Mouse (Mus musculus) Patski (cell line): ENCODE data around the gene Gm13089. TPM values are rescaled to one million over a fixed set of nuclear protein-coding genes. Genes with fewer than 3 reads are reported as not detected.
"Not testable (repeated sequence)": the region's sequence is repeated elsewhere in the genome, so short reads cannot be mapped to it uniquely, and the experiment has no call there.

Experiments
- ATAC-seq: fragments of 100-300 bp; one replicate; pipeline ENCODE4 v1.8.0; 2021
- CTCF ChIA-PET: fragments of 350-600 bp; sonication (Branson Sonifier 250); formaldehyde crosslinking; loops from one replicate; lab custom pipeline; 2022; ENCODE audit warnings: inconsistent platforms; lab: Charles Lee
- POLR2A ChIA-PET: fragments of 350-600 bp; sonication (Branson Sonifier 250); formaldehyde crosslinking; loops from one replicate; lab custom pipeline; 2022; ENCODE audit warnings: antibody characterized with exemption, inconsistent platforms; lab: Charles Lee
- DNase-seq: peaks from one replicate; pipeline ENCODE4 v3.0.0-alpha.2; 2011; ENCODE audit warnings: low read depth, low spot score
- H3K27me3 ChIP-seq: fragments of 371-371 bp; one replicate; pipeline ENCODE4 v1.5.1; 2021
- CTCF ChIP-seq: fragments of 100-300 bp; IDR thresholded peaks from one replicate; pipeline ENCODE4 v1.5.1; 2021
- in situ Hi-C: fragments of 300-500 bp; cut with MboI; formaldehyde crosslinking; loops from 3 replicates; pipeline ENCODE4 v1.11.1; 2018; ENCODE audit warnings: low pct_unique_long_range_greater_than_20kb, mixed read lengths
- polyA plus RNA-seq: library from polyadenylated mRNA; unstranded; gene quantifications from one replicate; pipeline ENCODE4 v1.2.3, GENCODE M21; 2021

The Gm13089 gene
- polyA plus RNA-seq: not detected

- no peaks in the 10 kb centered on the region for H3K27me3 ChIP-seq
- ChIA-PET POLR2A (no interaction called here), CTCF (no interaction called here)
- DNase-seq: no peak
- TF ChIP-seq CTCF: no peak
- in situ Hi-C loops: no loop called here
- no peak for ATAC-seq
Measured at GRCm38 (mm10) chr4:143702611-143703010, at the start of gene Gm13089. TSS of gene Gm13089 (minus strand) at chr4:143702711.

GRCm38 (mm10) chr4:143719155-143719554, 16.6 kb upstream of the Gm13089 start, which contains the start of gene Gm13078:
TSS of gene Gm13078 (plus strand) at chr4:143719455.
- DNase-seq (no peak), ATAC-seq (no peak)
- no peaks in the 10 kb centered on the region for H3K27me3 ChIP-seq
- no peak for TF ChIP-seq CTCF
- ChIA-PET POLR2A (no interaction called here), CTCF (no interaction called here)
- in situ Hi-C loops: loop anchor here (5.0 kb wide), 1 partner anchor 183 kb away; the partner anchor contains the start of gene Pramef6

- ATAC-seq, H3K27me3 ChIP-seq, POLR2A ChIA-PET, DNase-seq, CTCF ChIA-PET: not testable (repeated sequence)
- in situ Hi-C loops: loop anchor here (10.0 kb wide), 1 partner anchor 198 kb away; no protein-coding TSS in a partner anchor
Measured at GRCm38 (mm10) chr4:143657146-143657545, 45.4 kb downstream of the Gm13089 start, which contains the start of gene Gm13088. TSS of gene Gm13088 (minus strand) at chr4:143657246.

Other genes with a start within 250 kb of the Gm13089 start
- not detected for gene Gm13043, start 191.4 kb downstream of the Gm13089 start, polyA plus RNA-seq
- not detected for gene Gm13040, start 166.8 kb downstream of the Gm13089 start, polyA plus RNA-seq
- not detected for gene BC080695, start 151.0 kb downstream of the Gm13089 start, polyA plus RNA-seq
- not detected for gene Gm13057, start 151.0 kb downstream of the Gm13089 start, polyA plus RNA-seq
- gene Gm13083, start 87.7 kb downstream of the Gm13089 start, polyA plus RNA-seq: not detected
- gene Gm13088, start 45.5 kb downstream of the Gm13089 start, polyA plus RNA-seq: not detected
- gene Gm13078, start 16.7 kb upstream of the Gm13089 start, polyA plus RNA-seq: not detected
- not detected for gene Gm13023, start 86.6 kb upstream of the Gm13089 start, polyA plus RNA-seq
- not detected for gene Gm13084, start 113.4 kb upstream of the Gm13089 start, polyA plus RNA-seq
- gene Gm13103, start 143.8 kb upstream of the Gm13089 start, polyA plus RNA-seq: not detected
- gene Pramef6, start 197.7 kb upstream of the Gm13089 start, polyA plus RNA-seq: not detected
- 0.04 TPM for gene Pramef25, start 248.3 kb upstream of the Gm13089 start, polyA plus RNA-seq